Mouse (Mus musculus): ENCODE results near the gene Tmem100.

Gene Tmem100

GRCm38 (mm10) chr11:90062657-90063056 lies 32.5 kb downstream of the Tmem100 start:
- no peak for DNase-seq (ENCODE audit: low spot score)

GRCm38 (mm10) chr11:90066405-90067250 lies 36.5 kb downstream of the Tmem100 start:
- DNase-seq (ENCODE audit: low spot score), result no peak

GRCm38 (mm10) chr11:90071747-90072146 lies 41.6 kb downstream of the Tmem100 start:
- DNase-seq (ENCODE audit: low spot score), result peak; percentile 2

GRCm38 (mm10) chr11:90073201-90073600 lies 43.1 kb downstream of the Tmem100 start:
- no peak for DNase-seq (ENCODE audit: low spot score)

- no peak for DNase-seq (ENCODE audit: low spot score)
Observed at GRCm38 (mm10) chr11:90076666-90077065, 46.5 kb downstream of the Tmem100 start.

- no peak for DNase-seq (ENCODE audit: low spot score)
Observed at GRCm38 (mm10) chr11:90080678-90081267, 50.6 kb downstream of the Tmem100 start.

- peak; percentile 27 for DNase-seq (ENCODE audit: low spot score)
Observed at GRCm38 (mm10) chr11:90081820-90082596, 51.9 kb downstream of the Tmem100 start.

- no peak for DNase-seq (ENCODE audit: low spot score)
Observed at GRCm38 (mm10) chr11:90083042-90083441, 52.9 kb downstream of the Tmem100 start.

- no peak for DNase-seq (ENCODE audit: low spot score)
Observed at GRCm38 (mm10) chr11:90084166-90084565, 54.0 kb downstream of the Tmem100 start.
